Mouse (Mus musculus): Measurements from ENCODE around the gene Mcm8. TPM values are rescaled to one million over a fixed set of nuclear protein-coding genes. Genes with fewer than 3 reads are reported as not detected.

Mcm8 gene
- 2.8 and 4.5 TPM in 2 replicates for polyA plus RNA-seq (2012; rRNA removed)
- polyA plus RNA-seq (2014; fragmentation: Nextera tagmentation; extraction: Ambion mirVana), result 6.9 and 7.5 TPM in 2 replicates

DNA sequence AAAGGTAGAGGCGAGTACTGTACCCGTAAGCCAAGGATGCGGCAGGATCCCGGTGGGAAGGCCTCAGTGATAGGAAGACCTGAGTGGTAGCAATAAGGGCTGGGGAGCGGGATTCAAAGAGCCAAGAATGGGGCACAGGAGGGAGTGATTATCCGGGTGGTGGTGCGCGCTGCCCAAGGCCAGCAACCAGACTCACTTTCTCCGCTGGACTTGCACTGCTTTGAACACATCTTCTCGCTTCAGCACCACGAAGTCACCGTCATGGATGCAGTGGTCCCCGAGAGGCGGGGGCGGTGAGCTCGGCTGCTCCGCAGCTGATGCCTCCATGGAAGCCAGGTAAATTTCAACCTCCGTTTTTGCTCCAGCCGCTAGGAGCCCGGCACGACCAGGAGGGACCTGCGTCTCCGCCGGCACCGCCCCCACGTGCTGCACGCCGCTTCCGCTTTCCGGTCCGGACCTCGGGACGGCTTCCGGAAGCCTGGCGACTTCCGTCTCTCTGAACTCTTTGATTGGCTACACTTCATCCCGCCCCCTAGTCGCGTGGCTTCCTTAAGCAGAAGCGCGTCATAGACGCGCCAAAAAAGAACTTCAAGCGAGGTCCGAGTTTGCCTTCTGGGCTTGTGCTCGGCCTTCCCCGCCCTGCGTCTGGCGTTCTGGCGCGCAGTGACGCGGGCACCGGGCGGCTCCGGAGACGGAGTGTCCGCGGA, at the start of gene Mcm8, which contains the start of gene Trmt6:
Mcm8 (plus strand) TSS at position 534 of the 707 bp plus-strand sequence.
Trmt6 (minus strand) TSS at position 448 of the 707 bp plus-strand sequence.
- Histone ChIP-seq H3K9ac (replicated peaks) (peak within 1 kb of the TSS; percentile 87), H3K9me3 (ENCODE audit: control insufficient read depth, low read length) (no peaks in the 10 kb centered on the region), H3K27me3 (ENCODE audit: control insufficient read depth, insufficient read depth, low read length) (no peaks in the 10 kb centered on the region), H3K27ac (peak within 1 kb of the TSS; percentile 76), H3K4me2 (ENCODE audit: low read depth) (peak within 1 kb of the TSS; percentile 86), H3K36me3 (replicated peaks; ENCODE audit: control insufficient read depth, insufficient read depth, low read depth) (peaks cover 8% of the 10 kb centered on the region), H3K4me3 (ENCODE audit: insufficient read depth in 1 of 2, low read depth in 2 of 2, low read length in 2 of 2) (peak within 1 kb of the TSS; percentile 80 to 96), H3K4me1 (replicated peaks; ENCODE audit: control insufficient read depth in 2 of 2, insufficient read depth in 2 of 2, low read length in 1 of 2) (peaks cover 6 to 9% of the 10 kb centered on the region in 2 experiments; a peak in 3 of 4 replicates)
- under 1% methylated on average over 59 of the region's 59 CpGs for WGBS (ENCODE audit: insufficient replicate concordance)
- ATAC-seq (ENCODE audit: insufficient read depth) (peak; percentile 99), DNase-seq (ENCODE audit: low read depth in 3 of 3, low spot score in 3 of 3) (peak; percentile 97 to 99 (median 98))
- TF ChIP-seq EP300 (IDR thresholded peaks at IDR 0.05; ENCODE audit: low read depth) (no peak), CTCF (IDR thresholded peaks at IDR 0.05; ENCODE audit: low read depth) (peak; percentile 46)

DNA sequence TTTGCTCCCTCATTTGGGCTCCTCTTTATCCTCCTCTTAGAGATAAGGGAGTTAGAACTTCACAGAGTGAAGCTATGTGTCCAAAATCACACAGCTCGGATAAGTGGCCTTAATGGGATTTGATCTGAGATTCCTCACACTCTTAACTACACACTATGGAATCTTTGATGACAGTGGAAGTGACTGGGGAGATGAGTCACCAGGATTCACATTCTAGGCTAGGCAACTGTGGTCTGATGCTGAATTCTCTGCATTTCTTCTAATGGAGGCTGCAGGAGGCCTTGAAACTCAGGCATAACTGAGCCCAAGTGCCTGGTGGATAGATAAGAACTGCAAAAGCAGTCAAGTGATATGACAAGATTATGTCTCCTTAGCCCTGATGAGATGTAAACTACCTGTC, 45.1 kb upstream of the Mcm8 start:
- H3K4me3 ChIP-seq (ENCODE audit: insufficient read depth in 1 of 2, low read depth in 2 of 2, low read length in 2 of 2), result no peak overlapping the region
- no peak for ATAC-seq (ENCODE audit: insufficient read depth)
- no peak for DNase-seq (ENCODE audit: low read depth in 3 of 3, low spot score in 3 of 3)
- no peaks in the 10 kb centered on the region for H3K9me3 ChIP-seq (ENCODE audit: control insufficient read depth, low read length)
- no peaks in the 10 kb centered on the region for H3K27me3 ChIP-seq (ENCODE audit: control insufficient read depth, insufficient read depth, low read length)
- H3K4me2 ChIP-seq (ENCODE audit: low read depth), result no peak overlapping the region
- H3K27ac ChIP-seq, result no peak overlapping the region
- no peak overlapping the region for H3K9ac ChIP-seq (replicated peaks)
- H3K4me1 ChIP-seq (replicated peaks; ENCODE audit: control insufficient read depth in 2 of 2, insufficient read depth in 2 of 2, low read length in 1 of 2), result no peaks in the 10 kb centered on the region
- H3K36me3 ChIP-seq (replicated peaks; ENCODE audit: control insufficient read depth, insufficient read depth, low read depth), result no peaks in the 10 kb centered on the region
- WGBS (ENCODE audit: insufficient replicate concordance), result 28% methylated on average over 1 of the region's 1 CpGs
- TF ChIP-seq EP300 (IDR thresholded peaks at IDR 0.05; ENCODE audit: low read depth) (no peak), CTCF (IDR thresholded peaks at IDR 0.05; ENCODE audit: low read depth) (no peak)

GRCm38 (mm10) chr2:132780978-132781377, 35.0 kb upstream of the Mcm8 start, which contains the start of gene Chgb:
Gene Chgb (plus strand): TSS chr2:132781278.
- H3K4me3 ChIP-seq (ENCODE audit: insufficient read depth in 1 of 2, low read depth in 2 of 2, low read length in 2 of 2), result peak within 1 kb of the TSS in 1 of 2 experiments; percentile 17; a peak in 2 of 4 replicates
- ATAC-seq (ENCODE audit: insufficient read depth) (no peak), DNase-seq (ENCODE audit: low read depth in 3 of 3, low spot score in 3 of 3) (no peak)
- H3K4me2 ChIP-seq (ENCODE audit: low read depth), result peak within 1 kb of the TSS; percentile 47
- H3K9ac ChIP-seq (replicated peaks), result no peak within 1 kb of the TSS
- TF ChIP-seq CTCF (IDR thresholded peaks at IDR 0.05; ENCODE audit: low read depth), result no peak
- no peak for TF ChIP-seq EP300 (IDR thresholded peaks at IDR 0.05; ENCODE audit: low read depth)
- no peaks in the 10 kb centered on the region for H3K36me3 ChIP-seq (replicated peaks; ENCODE audit: control insufficient read depth, insufficient read depth, low read depth)
- no peaks in the 10 kb centered on the region for H3K9me3 ChIP-seq (ENCODE audit: control insufficient read depth, low read length)
- H3K27ac ChIP-seq, result no peak within 1 kb of the TSS
- no peaks in the 10 kb centered on the region for H3K4me1 ChIP-seq (replicated peaks; ENCODE audit: control insufficient read depth in 2 of 2, insufficient read depth in 2 of 2, low read length in 1 of 2)
- H3K27me3 ChIP-seq (ENCODE audit: control insufficient read depth, insufficient read depth, low read length), result peaks cover 11% of the 10 kb centered on the region
- WGBS (ENCODE audit: insufficient replicate concordance), result 18% methylated on average over 4 of the region's 4 CpGs

- 2% methylated on average over 40 of the region's 41 CpGs for WGBS (ENCODE audit: insufficient replicate concordance)
Observed at GRCm38 (mm10) chr2:132781439-132782068, 34.4 kb upstream of the Mcm8 start.

DNA sequence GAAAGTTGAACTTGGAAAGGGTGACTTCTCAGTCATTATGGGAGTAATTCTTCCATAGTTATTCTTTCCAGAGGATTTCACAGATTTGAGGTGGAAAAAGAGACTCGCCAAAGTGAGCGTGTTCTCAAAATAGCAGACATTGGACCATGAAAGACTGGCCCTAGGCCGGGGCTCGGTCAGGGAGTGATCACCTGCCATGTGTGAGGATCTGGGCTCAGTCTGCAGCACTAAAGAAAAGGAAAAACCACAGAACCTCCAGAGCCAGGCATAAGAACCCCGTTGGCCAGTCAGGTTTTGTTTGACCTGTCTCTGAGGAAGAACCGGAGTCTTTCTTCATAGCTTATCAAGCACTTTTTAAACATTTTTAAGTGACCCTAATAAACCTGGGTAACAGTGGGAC, 31.9 kb upstream of the Mcm8 start:
- peaks cover 11% of the 10 kb centered on the region for H3K27me3 ChIP-seq (ENCODE audit: control insufficient read depth, insufficient read depth, low read length)
- 59% methylated on average over 6 of the region's 6 CpGs for WGBS (ENCODE audit: insufficient replicate concordance)
- no peaks in the 10 kb centered on the region for H3K9me3 ChIP-seq (ENCODE audit: control insufficient read depth, low read length)
- DNase-seq (ENCODE audit: low read depth in 3 of 3, low spot score in 3 of 3), result no peak
- no peaks in the 10 kb centered on the region for H3K4me1 ChIP-seq (replicated peaks; ENCODE audit: control insufficient read depth in 2 of 2, insufficient read depth in 2 of 2, low read length in 1 of 2)
- H3K36me3 ChIP-seq (replicated peaks; ENCODE audit: control insufficient read depth, insufficient read depth, low read depth), result no peaks in the 10 kb centered on the region
- TF ChIP-seq EP300 (IDR thresholded peaks at IDR 0.05; ENCODE audit: low read depth), result no peak
- TF ChIP-seq CTCF (IDR thresholded peaks at IDR 0.05; ENCODE audit: low read depth), result no peak
- H3K27ac ChIP-seq, result no peak overlapping the region
- no peak for ATAC-seq (ENCODE audit: insufficient read depth)
- H3K9ac ChIP-seq (replicated peaks), result no peak overlapping the region
- H3K4me2 ChIP-seq (ENCODE audit: low read depth), result no peak overlapping the region
- no peak overlapping the region for H3K4me3 ChIP-seq (ENCODE audit: insufficient read depth in 1 of 2, low read depth in 2 of 2, low read length in 2 of 2)

More at GRCm38 (mm10) chr2:132781439-132782068, 34.4 kb upstream of the Mcm8 start:
- TF ChIP-seq EP300 (IDR thresholded peaks at IDR 0.05; ENCODE audit: low read depth) (no peak), CTCF (IDR thresholded peaks at IDR 0.05; ENCODE audit: low read depth) (no peak)
- no peaks in the 10 kb centered on the region for H3K9me3 ChIP-seq (ENCODE audit: control insufficient read depth, low read length)
- no peaks in the 10 kb centered on the region for H3K4me1 ChIP-seq (replicated peaks; ENCODE audit: control insufficient read depth in 2 of 2, insufficient read depth in 2 of 2, low read length in 1 of 2)
- peak overlapping the region; percentile 47 for H3K4me2 ChIP-seq (ENCODE audit: low read depth)
- no peaks in the 10 kb centered on the region for H3K36me3 ChIP-seq (replicated peaks; ENCODE audit: control insufficient read depth, insufficient read depth, low read depth)
- DNase-seq (ENCODE audit: low read depth in 3 of 3, low spot score in 3 of 3) (peak; percentile 28 to 38 (median 37)), ATAC-seq (ENCODE audit: insufficient read depth) (peak; percentile 31; the same call in 1 of the 2 replicates)
- H3K27ac ChIP-seq, result no peak overlapping the region
- no peak overlapping the region for H3K9ac ChIP-seq (replicated peaks)
- peaks cover 11% of the 10 kb centered on the region for H3K27me3 ChIP-seq (ENCODE audit: control insufficient read depth, insufficient read depth, low read length)
- H3K4me3 ChIP-seq (ENCODE audit: insufficient read depth in 1 of 2, low read depth in 2 of 2, low read length in 2 of 2), result peak overlapping the region in 1 of 2 experiments; percentile 17; a peak in 2 of 4 replicates
